Mouse (Mus musculus): ENCODE data around the gene Rgs12. TPM values are rescaled to one million over a fixed set of nuclear protein-coding genes. Genes with fewer than 3 reads are reported as not detected.

Gene Rgs12
- total RNA-seq, 1 experiment, result 17.0 TPM

GRCm38 (mm10) chr5:35057582-35057981 is 108.3 kb downstream of the Rgs12 start:
- no peaks in the 10 kb centered on the region for H3K4me1 ChIP-seq (ENCODE audit: control insufficient read depth in 2 of 2, insufficient read depth in 2 of 2, low read length in 2 of 2, poor library complexity in 1 of 2)
- H3K4me3 ChIP-seq (ENCODE audit: insufficient read depth in 1 of 2, low read depth in 1 of 2, low read length in 2 of 2, poor library complexity in 1 of 2, severe bottlenecking in 1 of 2), result peak overlapping the region in 1 of 2 experiments; percentile 67; a peak in 3 of 4 replicates
- no peak overlapping the region for H3K27ac ChIP-seq (ENCODE audit: insufficient read depth, low read depth, low read length, poor library complexity, severe bottlenecking)
- no peaks in the 10 kb centered on the region for H3K36me3 ChIP-seq (ENCODE audit: control insufficient read depth, insufficient read depth, low read length, poor library complexity, severe bottlenecking)
- in situ Hi-C loops (cut with MboI; ENCODE audit: low sequenced_read_pairs in 2 of 2, unreplicated experiment in 2 of 2), result no loop called here
- TF ChIP-seq HCFC1 (IDR thresholded peaks at IDR 0.05; ENCODE audit: borderline replicate concordance, insufficient read depth, low read length) (no peak), CHD2 (IDR thresholded peaks at IDR 0.05; ENCODE audit: low read depth, low read length) (no peak), ZC3H11A (IDR thresholded peaks at IDR 0.05; ENCODE audit: borderline replicate concordance, low read depth, low read length) (no peak), ZNF384 (IDR thresholded peaks at IDR 0.05; ENCODE audit: low read depth, low read length) (no peak), MAFK (IDR thresholded peaks at IDR 0.05; ENCODE audit: insufficient read depth, low read depth, low read length) (no peak)
- no peak for DNase-seq (ENCODE audit: low read depth, low spot score)
- no peak overlapping the region for H3K9ac ChIP-seq (ENCODE audit: insufficient read depth, low read depth, low read length, poor library complexity, severe bottlenecking)
- no peaks in the 10 kb centered on the region for H3K9me3 ChIP-seq (ENCODE audit: control insufficient read depth, insufficient read depth, low read depth, low read length)

GRCm38 (mm10) chr5:35058216-35058615 is 109.0 kb downstream of the Rgs12 start:
- Histone ChIP-seq H3K9ac (ENCODE audit: insufficient read depth, low read depth, low read length, poor library complexity, severe bottlenecking) (no peak overlapping the region), H3K4me1 (ENCODE audit: control insufficient read depth in 2 of 2, insufficient read depth in 2 of 2, low read length in 2 of 2, poor library complexity in 1 of 2) (no peaks in the 10 kb centered on the region), H3K9me3 (ENCODE audit: control insufficient read depth, insufficient read depth, low read depth, low read length) (no peaks in the 10 kb centered on the region), H3K27ac (ENCODE audit: insufficient read depth, low read depth, low read length, poor library complexity, severe bottlenecking) (no peak overlapping the region), H3K36me3 (ENCODE audit: control insufficient read depth, insufficient read depth, low read length, poor library complexity, severe bottlenecking) (no peaks in the 10 kb centered on the region), H3K4me3 (ENCODE audit: insufficient read depth in 1 of 2, low read depth in 1 of 2, low read length in 2 of 2, poor library complexity in 1 of 2, severe bottlenecking in 1 of 2) (no peak overlapping the region)
- DNase-seq (ENCODE audit: low read depth, low spot score), result no peak
- TF ChIP-seq HCFC1 (IDR thresholded peaks at IDR 0.05; ENCODE audit: borderline replicate concordance, insufficient read depth, low read length), result no peak
- no peak for TF ChIP-seq ZNF384 (IDR thresholded peaks at IDR 0.05; ENCODE audit: low read depth, low read length)
- no peak for TF ChIP-seq CHD2 (IDR thresholded peaks at IDR 0.05; ENCODE audit: low read depth, low read length)
- TF ChIP-seq ZC3H11A (IDR thresholded peaks at IDR 0.05; ENCODE audit: borderline replicate concordance, low read depth, low read length), result no peak
- no peak for TF ChIP-seq MAFK (IDR thresholded peaks at IDR 0.05; ENCODE audit: insufficient read depth, low read depth, low read length)
- in situ Hi-C loops (cut with MboI; ENCODE audit: low sequenced_read_pairs in 2 of 2, unreplicated experiment in 2 of 2), result no loop called here

- TF ChIP-seq MAFK (IDR thresholded peaks at IDR 0.05; ENCODE audit: insufficient read depth, low read depth, low read length) (no peak), CHD2 (IDR thresholded peaks at IDR 0.05; ENCODE audit: low read depth, low read length) (no peak), ZNF384 (IDR thresholded peaks at IDR 0.05; ENCODE audit: low read depth, low read length) (no peak), HCFC1 (IDR thresholded peaks at IDR 0.05; ENCODE audit: borderline replicate concordance, insufficient read depth, low read length) (no peak), ZC3H11A (IDR thresholded peaks at IDR 0.05; ENCODE audit: borderline replicate concordance, low read depth, low read length) (no peak)
- no peak overlapping the region for H3K9ac ChIP-seq (ENCODE audit: insufficient read depth, low read depth, low read length, poor library complexity, severe bottlenecking)
- H3K4me3 ChIP-seq (ENCODE audit: insufficient read depth in 1 of 2, low read depth in 1 of 2, low read length in 2 of 2, poor library complexity in 1 of 2, severe bottlenecking in 1 of 2), result no peak overlapping the region
- H3K9me3 ChIP-seq (ENCODE audit: control insufficient read depth, insufficient read depth, low read depth, low read length), result no peaks in the 10 kb centered on the region
- in situ Hi-C loops (cut with MboI; ENCODE audit: low sequenced_read_pairs in 2 of 2, unreplicated experiment in 2 of 2), result no loop called here
- no peak overlapping the region for H3K27ac ChIP-seq (ENCODE audit: insufficient read depth, low read depth, low read length, poor library complexity, severe bottlenecking)
- no peaks in the 10 kb centered on the region for H3K4me1 ChIP-seq (ENCODE audit: control insufficient read depth in 2 of 2, insufficient read depth in 2 of 2, low read length in 2 of 2, poor library complexity in 1 of 2)
- DNase-seq (ENCODE audit: low read depth, low spot score), result no peak
- no peaks in the 10 kb centered on the region for H3K36me3 ChIP-seq (ENCODE audit: control insufficient read depth, insufficient read depth, low read length, poor library complexity, severe bottlenecking)
These were observed 110.9 kb downstream of the Rgs12 start for GRCm38 (mm10) chr5:35060098-35060497.

- H3K27ac ChIP-seq (ENCODE audit: insufficient read depth, low read depth, low read length, poor library complexity, severe bottlenecking), result no peak overlapping the region
- TF ChIP-seq ZNF384 (IDR thresholded peaks at IDR 0.05; ENCODE audit: low read depth, low read length), result no peak
These were observed 120.6 kb downstream of the Rgs12 start for GRCm38 (mm10) chr5:35069841-35070240.

GRCm38 (mm10) chr5:35070314-35070713 is 121.1 kb downstream of the Rgs12 start:
- Histone ChIP-seq H3K4me1 (ENCODE audit: control insufficient read depth in 2 of 2, insufficient read depth in 2 of 2, low read length in 2 of 2, poor library complexity in 1 of 2) (no peaks in the 10 kb centered on the region), H3K36me3 (ENCODE audit: control insufficient read depth, insufficient read depth, low read length, poor library complexity, severe bottlenecking) (no peaks in the 10 kb centered on the region), H3K27ac (ENCODE audit: insufficient read depth, low read depth, low read length, poor library complexity, severe bottlenecking) (no peak overlapping the region), H3K4me3 (ENCODE audit: insufficient read depth in 1 of 2, low read depth in 1 of 2, low read length in 2 of 2, poor library complexity in 1 of 2, severe bottlenecking in 1 of 2) (no peak overlapping the region), H3K9ac (ENCODE audit: insufficient read depth, low read depth, low read length, poor library complexity, severe bottlenecking) (no peak overlapping the region), H3K9me3 (ENCODE audit: control insufficient read depth, insufficient read depth, low read depth, low read length) (no peaks in the 10 kb centered on the region)
- no peak for TF ChIP-seq MAFK (IDR thresholded peaks at IDR 0.05; ENCODE audit: insufficient read depth, low read depth, low read length)
- TF ChIP-seq CHD2 (IDR thresholded peaks at IDR 0.05; ENCODE audit: low read depth, low read length), result no peak
- no peak for TF ChIP-seq ZC3H11A (IDR thresholded peaks at IDR 0.05; ENCODE audit: borderline replicate concordance, low read depth, low read length)
- TF ChIP-seq ZNF384 (IDR thresholded peaks at IDR 0.05; ENCODE audit: low read depth, low read length), result no peak
- TF ChIP-seq HCFC1 (IDR thresholded peaks at IDR 0.05; ENCODE audit: borderline replicate concordance, insufficient read depth, low read length), result no peak
- in situ Hi-C loops (cut with MboI; ENCODE audit: low sequenced_read_pairs in 2 of 2, unreplicated experiment in 2 of 2), result no loop called here
- no peak for DNase-seq (ENCODE audit: low read depth, low spot score)

More at GRCm38 (mm10) chr5:35069841-35070240, 120.6 kb downstream of the Rgs12 start:
- DNase-seq (ENCODE audit: low read depth, low spot score), result no peak
- H3K4me1 ChIP-seq (ENCODE audit: control insufficient read depth in 2 of 2, insufficient read depth in 2 of 2, low read length in 2 of 2, poor library complexity in 1 of 2), result no peaks in the 10 kb centered on the region
- H3K36me3 ChIP-seq (ENCODE audit: control insufficient read depth, insufficient read depth, low read length, poor library complexity, severe bottlenecking), result no peaks in the 10 kb centered on the region
- in situ Hi-C loops (cut with MboI; ENCODE audit: low sequenced_read_pairs in 2 of 2, unreplicated experiment in 2 of 2), result no loop called here
- H3K4me3 ChIP-seq (ENCODE audit: insufficient read depth in 1 of 2, low read depth in 1 of 2, low read length in 2 of 2, poor library complexity in 1 of 2, severe bottlenecking in 1 of 2), result no peak overlapping the region
- H3K9me3 ChIP-seq (ENCODE audit: control insufficient read depth, insufficient read depth, low read depth, low read length), result no peaks in the 10 kb centered on the region
- no peak overlapping the region for H3K9ac ChIP-seq (ENCODE audit: insufficient read depth, low read depth, low read length, poor library complexity, severe bottlenecking)
